Mouse (Mus musculus) cortical plate, adult 2 months (tissue): ENCODE measurements around the gene Hexim2. TPM values are rescaled to one million over a fixed set of nuclear protein-coding genes. Genes with fewer than 3 reads are reported as not detected.

Experiments used
- H3K27ac ChIP-seq: fragments of 200-500 bp; 2 replicates; pipeline ENCODE4 v1.5.1; 2012; ENCODE audit warnings: low read length, control low read depth, inconsistent platforms; ENCODE audit not compliant: insufficient read depth
- H3K4me1 ChIP-seq: fragments of 200-500 bp; 2 replicates; pipeline ENCODE4 v1.6.1; 2011; ENCODE audit warnings: low read length; ENCODE audit not compliant: control insufficient read depth, insufficient read depth
- H3K4me3 ChIP-seq: fragments of 200-500 bp; 2 replicates; pipeline ENCODE4 v1.5.1; 2011; ENCODE audit warnings: mild to moderate bottlenecking, low read length, control low read depth; ENCODE audit not compliant: insufficient read depth
- CTCF ChIP-seq: fragments of 200-500 bp; IDR thresholded peaks from 2 replicates; pipeline ENCODE4 v1.5.1; 2011; ENCODE audit warnings: mild to moderate bottlenecking, control low read depth, low read length; ENCODE audit not compliant: insufficient read depth; ENCODE audit errors: extremely low read depth
- POLR2A ChIP-seq: fragments of 200-500 bp; IDR thresholded peaks from 2 replicates; pipeline ENCODE4 v1.6.1; 2011; ENCODE audit warnings: mild to moderate bottlenecking, low read length, control low read depth; ENCODE audit not compliant: insufficient read depth; ENCODE audit errors: extremely low read depth
- polyA plus RNA-seq: library from polyadenylated mRNA; depleted of rRNA; stranded (reverse); fragments of >200 nt; gene quantifications from 2 replicates; pipeline ENCODE4 v1.2.3, GENCODE M21; 2012

The Hexim2 gene
- polyA plus RNA-seq, 1 experiment: 10.7 TPM

GRCm38 (mm10) chr11:103100361-103100760 lies 31.9 kb upstream of the Hexim2 start:
- Histone ChIP-seq H3K4me1 (no peaks in the 10 kb centered on the region), H3K27ac (no peak overlapping the region), H3K4me3 (no peak overlapping the region)
- TF ChIP-seq POLR2A (no peak), CTCF (no peak)

GRCm38 (mm10) chr11:103101481-103101865 lies 30.8 kb upstream of the Hexim2 start, which contains the start of the genes Plcd3 and Acbd4:
Gene Plcd3 (minus strand): TSS chr11:103101658.
Gene Acbd4 (plus strand): TSS chr11:103101682.
- Histone ChIP-seq H3K27ac (peak within 1 kb of the TSS; percentile 24; the same call in 1 of the 2 replicates), H3K4me3 (peak within 1 kb of the TSS; percentile 75), H3K4me1 (no peaks in the 10 kb centered on the region)
- TF ChIP-seq CTCF (no peak), POLR2A (peak; percentile 83)

GRCm38 (mm10) chr11:103101866-103102501 lies 30.2 kb upstream of the Hexim2 start:
- Histone ChIP-seq H3K27ac (peak overlapping the region; percentile 24; the same call in 1 of the 2 replicates), H3K4me3 (peak overlapping the region; percentile 75), H3K4me1 (no peaks in the 10 kb centered on the region)
- TF ChIP-seq POLR2A (peak; percentile 30; the same call in 1 of the 2 replicates), CTCF (no peak)

GRCm38 (mm10) chr11:103102725-103103349 lies 29.4 kb upstream of the Hexim2 start:
- H3K4me3 ChIP-seq: peak overlapping the region; percentile 75
- no peak overlapping the region for H3K27ac ChIP-seq
- no peaks in the 10 kb centered on the region for H3K4me1 ChIP-seq
- TF ChIP-seq POLR2A (peak; percentile 30; the same call in 1 of the 2 replicates), CTCF (peak; percentile 100)

- TF ChIP-seq POLR2A (no peak), CTCF (no peak)
- no peaks in the 10 kb centered on the region for H3K4me1 ChIP-seq
- H3K27ac ChIP-seq: no peak overlapping the region
- peak overlapping the region; percentile 75 for H3K4me3 ChIP-seq
These were observed 28.6 kb upstream of the Hexim2 start for GRCm38 (mm10) chr11:103103621-103104020.

- Histone ChIP-seq H3K27ac (no peak overlapping the region), H3K4me3 (no peak overlapping the region), H3K4me1 (no peaks in the 10 kb centered on the region)
- no peak for TF ChIP-seq CTCF
- TF ChIP-seq POLR2A: no peak
These were observed 27.8 kb upstream of the Hexim2 start for GRCm38 (mm10) chr11:103104469-103104868.

GRCm38 (mm10) chr11:103105180-103105725 lies 27.0 kb upstream of the Hexim2 start:
- Histone ChIP-seq H3K27ac (no peak overlapping the region), H3K4me1 (no peaks in the 10 kb centered on the region), H3K4me3 (no peak overlapping the region)
- no peak for TF ChIP-seq POLR2A
- TF ChIP-seq CTCF: no peak

- Histone ChIP-seq H3K4me3 (no peak overlapping the region), H3K27ac (no peak overlapping the region), H3K4me1 (no peaks in the 10 kb centered on the region)
- TF ChIP-seq CTCF (no peak), POLR2A (no peak)
These were observed 26.4 kb upstream of the Hexim2 start for GRCm38 (mm10) chr11:103105810-103106209.

- Histone ChIP-seq H3K4me3 (no peak overlapping the region), H3K27ac (no peak overlapping the region), H3K4me1 (no peaks in the 10 kb centered on the region)
- TF ChIP-seq POLR2A: no peak
- no peak for TF ChIP-seq CTCF
These were observed 25.8 kb upstream of the Hexim2 start for GRCm38 (mm10) chr11:103106386-103106785.
